Mouse (Mus musculus): Measurements from ENCODE around the gene Mars. TPM values are rescaled to one million over a fixed set of nuclear protein-coding genes. Genes with fewer than 3 reads are reported as not detected.

Mars gene
- total RNA-seq (2021) = 10 to 100 TPM; 49.6 to 50.1 TPM

DNA sequence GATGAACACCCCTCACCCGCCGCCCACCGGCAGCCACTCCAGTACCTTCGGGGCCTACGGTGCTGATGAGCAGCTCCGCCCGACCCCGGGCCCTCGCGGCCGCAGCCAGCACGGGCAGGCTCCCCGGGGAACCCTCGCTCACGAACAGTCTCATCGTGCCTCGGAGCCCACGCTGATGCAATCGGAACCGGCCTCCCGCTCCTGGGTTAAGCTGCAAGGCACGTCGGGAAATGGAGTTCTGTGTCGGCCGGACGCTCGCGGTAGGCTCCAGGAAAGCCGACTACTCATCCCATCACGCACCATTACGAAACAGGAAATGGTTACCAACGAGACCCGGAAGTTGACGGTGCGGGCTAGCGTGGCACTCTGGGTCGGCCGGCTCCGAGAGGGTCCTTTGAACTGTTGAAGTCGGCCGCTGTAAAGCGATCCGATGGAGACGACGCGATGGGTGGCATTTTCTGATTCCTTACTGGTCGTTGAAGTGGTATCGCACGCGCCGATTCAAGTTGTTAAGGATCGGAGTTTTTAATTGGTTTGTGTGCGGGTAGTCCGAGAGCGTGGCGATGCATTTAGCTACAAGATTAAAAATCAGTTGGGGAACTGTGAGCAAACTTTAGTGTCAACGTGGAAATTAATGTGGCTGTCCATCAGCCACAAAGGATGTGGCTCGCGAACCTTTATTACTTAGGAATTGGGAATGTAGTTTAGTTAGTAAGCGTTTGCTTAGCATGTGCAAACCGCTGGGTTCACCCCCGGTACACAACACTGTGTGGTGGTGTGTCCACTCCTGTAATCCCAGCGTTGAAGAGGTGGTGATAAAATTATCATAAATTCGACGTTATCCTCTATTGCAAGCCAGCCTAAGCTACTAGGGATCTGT lies at the start of gene Mars:
Gene Mars, minus strand, starts transcription at position 311 of the 880 bp plus-strand sequence.
- peak; percentile 94 for DNase-seq

DNA sequence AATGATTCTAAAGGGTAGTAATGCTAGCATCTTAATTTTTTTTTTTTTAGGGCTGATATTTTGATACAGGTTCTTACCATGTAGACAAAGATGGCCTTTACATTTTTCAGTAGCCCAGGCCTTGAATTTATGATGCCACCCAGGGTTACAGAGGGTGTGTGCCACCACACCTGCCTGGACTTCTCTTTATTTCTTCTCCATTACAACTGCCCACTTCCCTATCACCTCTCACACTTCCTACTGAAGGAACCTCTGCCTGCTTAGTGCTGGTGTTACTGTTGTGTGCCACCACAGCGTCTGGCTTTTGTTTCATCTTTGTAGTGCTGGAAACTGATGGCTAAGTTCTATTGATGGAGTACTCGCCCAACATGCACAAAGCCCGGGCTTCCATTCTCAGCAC lies 49.1 kb upstream of the Mars start:
- no peak for DNase-seq

DNA sequence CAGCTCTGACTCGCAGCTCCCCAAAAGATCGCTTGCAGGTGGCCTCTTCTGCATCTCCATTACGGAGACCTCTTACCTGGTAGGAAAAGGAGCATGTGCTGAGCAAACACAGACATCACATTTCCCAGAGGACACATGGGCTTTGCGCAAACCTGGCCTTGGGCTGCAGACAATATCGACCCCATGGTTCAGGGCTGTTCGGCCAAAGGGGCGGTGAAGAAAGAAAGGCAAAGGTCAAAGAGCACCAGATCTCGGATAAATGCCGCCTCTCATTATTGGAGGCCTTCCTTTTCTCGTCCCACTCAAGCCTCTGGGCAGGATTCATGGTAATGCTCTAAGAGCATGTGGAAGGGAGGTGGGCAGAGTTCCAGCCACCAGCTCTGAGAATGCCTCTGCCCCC lies 43.8 kb upstream of the Mars start:
- DNase-seq = no peak

DNA sequence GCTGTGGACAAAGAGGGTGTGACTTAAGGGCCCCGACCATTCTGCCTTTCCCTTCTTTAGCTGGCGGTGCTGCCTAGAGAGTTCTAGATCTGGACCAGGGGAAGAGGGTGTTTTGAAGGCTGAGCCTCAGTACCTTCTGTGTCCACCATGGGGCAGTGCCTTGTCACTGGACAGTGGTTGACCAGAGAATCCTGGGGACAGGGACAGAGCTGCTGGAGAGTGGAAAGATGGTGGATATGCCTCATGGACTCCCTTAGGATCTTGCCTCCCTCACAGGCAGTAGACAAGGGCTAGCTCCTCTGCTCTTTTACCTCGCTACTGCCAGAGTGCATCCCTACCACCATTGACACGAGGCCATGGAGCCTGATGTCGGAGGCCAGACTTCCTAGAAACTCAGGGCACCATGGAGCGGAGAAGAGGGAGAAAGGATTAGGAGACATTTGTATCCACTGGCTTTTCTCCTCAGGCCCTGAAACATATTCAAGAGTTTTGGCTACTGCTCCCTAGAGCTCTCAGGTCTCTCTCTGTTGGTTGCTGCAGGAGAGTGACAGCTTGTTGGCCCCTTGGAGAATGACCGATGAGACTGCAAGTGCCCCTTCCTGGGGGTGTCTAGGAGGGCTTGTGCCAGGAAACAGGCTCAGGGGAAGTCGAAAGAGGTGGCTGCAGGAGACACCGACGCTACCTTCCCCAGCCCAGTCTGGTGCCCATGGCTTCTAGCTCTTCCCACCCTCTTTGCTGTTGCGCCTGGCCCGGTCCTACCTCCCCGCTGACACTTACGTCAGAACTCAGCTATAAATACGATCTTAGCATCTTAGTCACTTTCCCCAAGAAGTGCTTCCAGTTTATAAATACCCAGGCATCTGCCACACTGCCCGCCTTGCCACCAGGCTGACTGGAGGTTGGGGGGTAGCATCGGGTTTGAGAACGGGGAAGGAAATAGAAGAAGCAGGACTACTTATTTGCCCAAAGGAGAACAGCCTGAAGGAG lies 42.6 kb upstream of the Mars start, which contains the start of gene Inhbe:
Gene Inhbe, minus strand, starts transcription at position 503 of the 987 bp plus-strand sequence.
- peak; percentile 57 for DNase-seq

DNA sequence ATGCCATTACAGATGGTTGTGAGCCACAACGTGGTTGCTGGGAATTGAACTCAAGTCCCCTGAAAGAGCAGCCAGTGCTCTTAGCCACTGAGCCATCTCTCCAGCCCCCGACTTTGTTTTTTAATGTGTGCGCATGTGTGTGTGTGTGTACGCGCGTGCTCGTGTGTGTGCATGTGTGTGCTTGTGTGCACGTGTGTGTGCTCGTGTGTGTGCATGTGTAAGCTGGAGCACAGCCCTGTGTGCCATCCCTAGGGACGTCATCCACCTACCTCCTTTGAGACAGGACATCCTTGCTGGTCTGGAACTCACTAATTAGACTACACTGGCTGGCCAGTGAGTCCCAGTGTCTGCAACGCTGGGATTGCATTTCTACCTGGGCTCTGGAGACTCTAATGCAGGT lies 41.2 kb upstream of the Mars start:
- no peak for DNase-seq

DNA sequence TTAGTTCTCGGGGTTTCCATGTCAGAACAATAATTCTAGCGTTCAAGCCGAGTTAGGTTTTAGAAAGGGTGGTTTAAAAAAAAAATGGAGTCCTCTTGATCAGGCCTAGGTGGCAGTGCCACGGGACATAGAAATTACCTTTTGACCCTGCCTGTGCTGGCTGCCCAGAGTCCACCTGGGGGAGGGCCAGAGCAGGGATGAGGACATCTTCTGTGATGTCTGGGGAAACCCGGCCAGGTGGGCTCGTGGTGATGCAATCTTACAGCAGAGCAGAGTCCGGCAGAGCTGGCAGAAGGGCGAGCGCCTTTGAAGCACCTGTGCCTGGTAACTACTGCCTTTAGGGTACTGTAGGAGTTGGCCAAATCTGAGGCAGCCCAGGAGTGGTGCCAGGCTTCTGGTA lies 40.6 kb upstream of the Mars start:
- DNase-seq = no peak

DNA sequence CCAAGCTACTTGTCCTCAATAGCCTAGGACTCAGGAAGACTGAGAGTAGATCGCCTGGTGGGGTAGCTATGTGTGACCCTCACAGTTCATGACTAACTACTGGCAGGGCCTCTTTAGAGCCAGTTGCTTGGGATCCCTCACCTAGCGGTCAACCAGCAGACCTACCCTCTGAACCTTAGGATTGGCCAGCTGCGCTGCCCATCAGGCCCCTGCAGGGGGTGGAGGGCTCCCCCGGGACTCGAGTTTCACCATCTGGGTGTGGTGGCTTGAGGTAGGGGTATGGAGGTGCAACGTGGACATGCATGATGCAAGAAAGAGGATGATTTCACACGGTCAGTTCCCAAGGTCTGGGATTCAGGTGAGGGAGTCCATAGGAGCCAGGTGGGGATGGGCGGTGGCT lies 40.1 kb upstream of the Mars start:
- DNase-seq = no peak

DNA sequence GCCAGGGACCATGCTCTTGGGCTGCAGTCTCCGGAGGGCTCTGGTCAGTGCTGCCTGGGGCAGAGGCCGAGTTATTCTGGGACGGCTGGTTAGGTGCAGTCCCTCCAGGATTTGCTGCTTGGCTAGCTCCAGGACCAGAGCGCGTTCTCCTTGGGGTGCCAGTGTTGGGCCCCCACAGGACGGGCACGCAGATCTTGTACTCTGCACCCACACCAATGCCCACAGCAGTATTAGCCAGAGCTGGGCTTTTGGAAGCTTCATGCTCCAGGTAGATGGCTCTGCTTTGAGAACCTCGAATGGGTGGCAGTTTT lies 39.7 kb upstream of the Mars start:
- no peak for DNase-seq

DNA sequence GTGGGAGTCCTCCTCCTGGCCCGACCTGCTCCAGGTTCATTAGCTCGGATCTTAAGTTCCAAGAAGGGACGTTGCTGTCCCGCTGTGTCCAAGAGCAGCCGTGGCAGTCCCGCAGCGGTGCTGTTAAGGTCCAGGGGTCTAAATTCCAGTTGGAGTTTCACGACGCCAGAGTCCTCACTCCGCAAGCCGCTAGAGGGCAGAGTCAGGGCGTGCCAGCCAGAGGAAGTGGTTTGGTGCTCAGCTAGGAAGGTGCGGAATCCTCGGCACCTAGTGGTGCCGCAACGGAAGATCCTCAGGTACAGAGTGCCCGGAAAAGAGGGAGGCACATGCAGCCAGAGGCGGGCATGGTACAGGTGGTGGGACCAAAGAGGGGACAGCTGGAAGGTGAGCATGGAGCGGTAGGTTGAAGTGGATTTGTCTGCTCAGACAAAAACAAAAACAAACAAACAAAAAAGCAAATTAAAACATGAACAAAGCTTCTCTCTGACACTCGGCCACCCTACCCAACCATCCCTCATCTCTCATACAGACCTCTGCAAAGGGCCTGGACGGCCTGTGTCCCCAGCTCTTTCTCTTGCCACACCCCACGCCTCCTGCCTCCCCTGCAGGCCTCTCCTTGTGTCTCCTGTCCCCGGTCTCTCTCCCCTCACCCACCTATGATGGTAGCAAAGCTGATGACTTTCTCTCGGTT lies 39.2 kb upstream of the Mars start:
- DNase-seq = peak; percentile 83

DNA sequence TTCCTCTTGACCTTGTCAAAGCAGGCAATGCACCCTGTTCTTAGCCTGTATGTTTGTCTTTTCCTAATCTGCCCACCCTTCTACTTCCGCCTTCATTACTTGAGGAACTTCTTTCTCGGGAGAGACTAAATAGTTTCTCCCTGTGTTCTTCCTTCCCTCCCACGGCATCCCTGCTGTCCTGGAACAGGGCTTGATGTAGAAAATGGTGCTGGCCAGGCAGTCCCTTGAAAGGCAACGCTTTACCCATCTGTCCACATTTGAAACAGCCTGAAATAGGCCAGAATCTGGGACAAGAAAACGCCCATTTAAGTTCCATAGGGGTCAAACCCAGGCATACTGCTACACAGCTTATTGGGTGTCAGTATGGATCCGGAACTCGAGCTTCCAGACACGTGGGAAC lies 38.2 kb upstream of the Mars start:
- DNase-seq = no peak

DNA sequence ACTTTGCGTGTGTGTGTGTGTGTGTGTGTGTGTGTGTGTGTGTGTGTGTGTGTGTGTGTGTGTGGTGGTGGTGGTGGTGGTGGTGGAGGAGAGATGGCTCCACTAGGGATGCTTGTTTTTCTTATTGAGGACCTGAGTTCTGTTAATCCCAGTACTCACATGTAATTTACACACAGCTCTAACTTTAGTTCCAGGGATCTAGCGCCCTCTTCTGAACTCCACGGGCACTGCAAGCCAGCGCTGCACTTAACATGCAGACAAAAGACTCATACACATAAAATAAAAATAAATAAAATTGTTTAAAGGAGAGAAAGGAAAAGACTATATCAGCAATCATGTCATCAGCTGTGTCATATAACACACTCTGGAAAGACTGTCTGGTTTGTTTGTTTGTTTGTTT lies 37.4 kb upstream of the Mars start:
- no peak for DNase-seq

DNA sequence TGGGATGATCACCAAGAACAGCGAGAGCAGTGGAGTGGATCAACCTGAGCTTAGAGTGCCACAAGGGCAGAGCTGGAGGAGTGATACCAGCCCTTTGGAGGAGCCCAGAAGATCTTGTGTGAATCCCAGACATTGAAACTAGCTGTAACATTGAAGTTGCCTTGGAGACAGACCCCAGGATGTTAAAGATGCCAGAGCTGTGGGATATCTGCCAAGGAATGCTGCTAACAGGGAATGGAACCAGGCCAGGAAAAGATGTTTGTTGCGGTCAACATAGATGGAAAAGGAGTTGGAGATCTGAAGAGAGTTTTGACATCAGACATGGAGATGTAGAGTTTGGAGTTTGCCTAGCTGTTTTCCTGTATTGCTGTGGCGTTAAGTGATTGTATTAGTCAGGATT lies 34.6 kb upstream of the Mars start:
- DNase-seq = no peak

DNA sequence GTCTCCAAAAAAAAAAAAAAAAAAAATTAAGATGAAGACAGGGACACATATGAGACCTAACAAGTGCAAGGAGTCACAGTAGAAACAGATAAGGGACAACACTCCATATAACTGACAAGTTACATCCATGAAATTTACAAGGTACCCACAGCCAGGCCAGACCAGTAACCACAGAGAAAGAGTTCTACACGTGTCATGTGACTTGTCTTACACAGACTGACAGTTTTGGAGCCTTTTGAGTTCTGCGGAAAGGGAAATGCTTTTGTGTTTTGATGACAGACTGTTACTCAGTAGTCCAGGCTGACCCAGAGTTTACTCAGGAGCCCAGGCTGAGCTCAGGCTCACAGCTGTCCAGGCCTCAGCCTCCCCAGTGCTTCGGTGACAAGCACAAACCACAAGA lies 31.4 kb upstream of the Mars start:
- no peak for DNase-seq

DNA sequence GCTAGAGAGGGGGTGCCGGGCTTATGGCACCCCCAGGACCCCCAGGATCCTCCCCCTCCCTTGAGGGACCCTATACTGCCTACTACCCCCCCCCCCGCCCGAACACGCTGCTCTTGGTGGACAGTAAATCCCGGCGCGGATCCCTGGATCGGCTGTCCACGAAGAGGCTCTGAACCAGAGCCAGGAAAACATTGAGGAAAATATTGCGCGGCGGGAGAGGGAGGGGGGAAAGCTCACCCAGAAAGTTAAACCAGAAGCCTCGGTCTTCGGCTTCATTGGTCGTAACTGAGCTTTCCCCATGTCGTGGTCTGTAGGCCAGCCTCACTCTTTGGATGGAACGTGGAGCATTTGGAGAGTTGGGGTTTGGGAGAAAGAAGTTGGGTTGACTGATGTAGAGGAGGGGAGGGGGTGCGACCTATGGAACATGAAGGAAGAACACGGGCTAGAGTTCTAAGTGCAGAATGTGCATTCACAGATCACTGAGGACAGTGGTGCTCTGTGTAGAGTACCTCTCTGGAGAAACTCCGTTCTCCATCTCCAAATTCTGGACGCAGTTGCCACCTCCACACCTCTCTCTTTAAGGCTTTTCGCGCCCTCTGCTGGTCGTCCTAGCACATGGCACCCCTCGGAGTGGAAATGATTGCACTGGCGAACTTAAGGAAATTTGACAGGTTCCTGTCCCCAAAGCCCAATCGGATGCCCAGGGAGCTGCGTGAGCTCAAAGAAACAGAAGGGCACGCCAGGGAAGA lies 30.5 kb upstream of the Mars start, which contains the start of gene Gli1:
Gene Gli1, minus strand, starts transcription at position 84 of the 749 bp plus-strand sequence.
- peak; percentile 93 for DNase-seq

DNA sequence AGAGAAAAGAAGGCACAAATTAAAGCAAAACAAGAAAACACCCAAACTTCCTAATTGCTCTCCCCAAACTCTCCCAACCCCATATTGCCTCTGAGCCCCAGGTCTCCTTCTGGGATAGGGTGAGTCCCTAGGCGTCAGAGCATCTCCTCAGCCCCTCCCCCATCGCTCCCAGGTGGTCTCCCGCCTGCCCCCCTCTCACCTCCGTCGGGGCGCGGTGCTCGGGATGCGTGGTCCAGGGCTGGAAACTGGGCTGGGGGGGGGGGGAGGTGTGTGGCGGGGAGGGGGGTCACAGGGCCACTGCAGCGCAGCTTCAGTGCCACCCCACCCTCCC lies 29.7 kb upstream of the Mars start:
- no peak for DNase-seq

DNA sequence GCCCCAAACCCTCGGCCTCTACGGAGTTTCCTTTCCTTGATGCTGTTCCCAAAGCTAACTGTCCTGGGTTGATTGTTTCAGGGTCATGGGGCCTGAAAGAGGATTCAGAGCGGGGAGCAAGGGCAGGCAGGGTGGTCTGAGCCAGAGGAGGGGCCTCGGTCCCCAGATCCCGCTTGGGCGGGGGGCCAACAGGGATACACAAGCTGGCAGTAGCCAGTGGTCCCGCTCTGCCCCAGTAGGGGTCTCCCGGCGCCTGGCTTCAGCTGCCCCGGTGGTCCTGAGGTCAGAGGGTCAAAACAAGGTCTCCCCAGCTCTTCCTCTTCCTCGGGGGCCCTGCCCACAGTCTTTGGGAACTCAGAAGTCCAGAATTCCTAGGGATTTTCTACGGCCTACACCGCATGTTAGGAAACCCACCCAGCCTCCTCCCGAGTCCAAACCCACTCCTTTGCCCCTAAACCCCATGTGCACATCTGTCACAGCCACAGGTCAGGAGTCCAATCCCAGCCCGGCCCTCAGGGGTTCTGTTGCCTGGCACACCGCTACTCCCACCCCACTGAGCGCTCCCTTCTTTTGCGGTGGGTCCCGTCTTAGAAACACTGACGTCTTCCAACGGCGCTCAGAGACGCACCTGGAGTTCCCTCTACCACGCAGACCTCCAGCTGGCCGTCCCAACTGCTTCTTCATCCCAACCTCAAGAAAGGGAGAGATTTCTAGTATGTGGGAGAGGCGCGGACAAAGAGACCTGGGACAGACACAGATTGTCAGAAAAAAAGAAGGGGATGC lies 29.2 kb upstream of the Mars start:
- peak; percentile 39 for DNase-seq

DNA sequence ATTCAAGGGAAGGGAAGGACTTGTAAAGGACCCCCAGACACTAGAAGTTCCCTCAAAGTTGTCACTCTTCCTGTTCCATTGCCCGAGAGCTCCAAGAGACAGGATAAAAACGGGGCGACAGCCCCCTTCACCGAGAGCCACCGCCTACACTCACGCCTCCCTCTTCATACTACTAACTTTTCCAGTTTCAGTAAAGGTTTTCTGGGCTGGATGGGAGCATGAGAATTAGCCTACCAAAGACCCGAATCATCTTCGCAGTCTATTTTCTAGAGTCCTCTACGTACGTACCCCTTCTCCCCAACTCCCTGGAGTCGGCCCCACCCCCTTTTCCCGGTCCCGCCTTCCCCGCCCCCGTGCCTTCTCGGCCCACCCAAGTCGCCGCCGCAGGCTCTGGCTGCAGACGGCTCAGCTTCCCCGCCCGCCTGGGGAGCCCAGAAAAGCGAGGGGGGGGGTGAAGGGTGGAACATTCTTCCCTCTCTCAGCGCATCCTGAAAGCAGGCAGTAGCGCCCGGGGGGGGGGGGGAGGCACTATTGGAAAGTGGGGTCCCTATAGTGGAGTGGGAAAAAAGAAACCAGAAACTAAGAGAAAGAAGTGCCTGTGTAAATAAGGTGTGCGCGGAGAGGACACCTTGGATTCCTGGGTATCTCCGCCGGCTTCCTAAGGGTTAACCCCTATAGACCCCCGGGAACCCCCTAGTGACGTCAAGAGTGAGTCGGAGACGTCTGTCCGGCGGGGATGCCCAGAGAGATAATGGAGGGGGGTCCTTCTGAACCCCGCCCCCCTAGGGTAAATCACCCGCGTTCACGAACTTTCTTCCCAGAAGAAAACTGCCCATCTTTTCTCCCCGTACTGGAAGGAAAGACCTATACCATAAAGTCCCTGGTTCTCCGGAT lies 28.3 kb upstream of the Mars start:
- peak; percentile 76 for DNase-seq

DNA sequence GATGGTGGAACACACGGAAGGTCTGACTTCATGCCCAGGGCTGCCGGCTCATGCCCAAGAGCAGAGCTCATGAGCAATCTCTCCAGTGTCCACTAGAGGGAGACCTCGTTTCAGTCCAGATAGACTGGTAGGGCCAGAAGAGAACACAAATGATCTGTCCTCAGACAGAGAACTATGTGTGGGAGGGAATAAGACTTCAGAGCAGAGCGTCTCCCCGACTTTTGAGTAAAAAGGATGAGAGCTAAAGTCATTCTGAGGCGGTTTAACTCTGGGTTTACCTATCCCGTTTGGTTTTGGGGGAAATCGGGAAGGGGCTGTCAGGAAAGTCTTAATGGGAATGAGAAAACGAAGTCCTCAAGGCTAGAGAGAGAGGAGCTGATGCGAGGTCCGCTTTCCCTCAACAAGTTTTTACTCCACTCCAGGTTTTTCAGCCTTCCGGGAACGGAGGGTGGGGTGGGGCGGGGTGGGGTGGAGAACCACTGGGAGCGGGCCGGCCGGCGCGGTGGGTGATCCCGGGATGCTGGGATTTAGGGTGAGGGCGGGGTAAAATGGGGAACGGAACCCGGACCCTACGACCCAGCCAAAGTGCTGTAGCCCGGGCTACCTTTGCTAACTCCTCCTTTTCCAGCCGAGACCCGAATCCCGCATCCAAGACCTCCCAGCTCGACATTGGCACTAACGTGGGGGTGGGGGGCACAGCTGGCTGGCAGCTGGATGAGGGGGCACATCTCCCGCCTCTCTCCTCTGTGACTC lies 27.5 kb upstream of the Mars start:
- DNase-seq = peak; percentile 92

DNA sequence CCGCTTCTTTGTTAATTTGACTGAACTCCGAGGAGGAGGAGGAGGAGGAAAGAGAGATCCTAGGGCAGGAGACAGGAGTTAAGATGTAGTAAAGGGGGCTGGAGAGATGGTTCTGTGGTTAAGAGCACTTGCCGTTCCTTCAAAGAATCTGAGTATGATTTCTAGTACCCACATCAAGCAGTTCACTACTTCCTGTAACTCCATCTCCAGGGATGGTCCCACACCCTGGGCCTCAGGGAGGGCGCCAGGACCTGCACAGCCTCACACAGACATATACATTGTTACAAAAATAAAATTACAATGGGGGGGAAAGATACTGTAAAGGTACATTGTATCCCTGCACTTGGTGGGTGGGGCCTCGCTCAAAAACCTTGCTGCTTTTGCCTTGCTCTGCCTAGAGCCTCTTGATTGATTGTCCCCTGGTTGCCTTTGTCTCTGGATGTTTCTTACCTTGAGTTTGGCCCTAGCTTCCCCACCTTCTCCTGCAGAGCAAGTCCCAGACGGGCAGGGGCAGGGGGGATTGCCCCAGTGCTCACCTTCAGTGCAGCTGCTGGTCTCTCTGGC lies 26.0 kb upstream of the Mars start:
- no peak for DNase-seq
